Mouse (Mus musculus) heart, embryonic 12.5 days (tissue): ENCODE data around the gene Gpr89. TPM values are rescaled to one million over a fixed set of nuclear protein-coding genes. Genes with fewer than 3 reads are reported as not detected.
A peak's percentile ranks its signal among the peaks of the same experiment; 100 is the strongest.

Experiments used
- ATAC-seq: fragments of 200-750 bp; cut with Nextera tagmentation; 2 replicates; pipeline ENCODE4 v1.8.0; 2017; ENCODE audit warnings: moderate TSS enrichment, moderate library complexity; ENCODE audit not compliant: insufficient number of reproducible peaks, low FRiP score
- H3K27ac ChIP-seq: fragments of 300-500 bp; sonication (generic); 2 replicates; pipeline ENCODE4 v1.5.1; 2016; ENCODE audit warnings: mild to moderate bottlenecking, moderate library complexity; ENCODE audit not compliant: poor library complexity, severe bottlenecking
- H3K27me3 ChIP-seq: fragments of 300-500 bp; sonication (generic); replicated peaks from 2 replicates; pipeline ENCODE4 v1.6.1; 2016; ENCODE audit warnings: mild to moderate bottlenecking, moderate library complexity
- H3K36me3 ChIP-seq: fragments of 300-500 bp; sonication (generic); 2 replicates; pipeline ENCODE4 v1.6.1; 2016; ENCODE audit warnings: mild to moderate bottlenecking, moderate library complexity
- H3K4me1 ChIP-seq: fragments of 300-500 bp; sonication (generic); replicated peaks from 2 replicates; pipeline ENCODE4 v1.6.1; 2016; ENCODE audit warnings: mild to moderate bottlenecking
- H3K4me2 ChIP-seq: fragments of 300-500 bp; sonication (generic); 2 replicates; pipeline ENCODE4 v1.6.1; 2016; ENCODE audit warnings: mild to moderate bottlenecking, moderate library complexity
- H3K4me3 ChIP-seq: fragments of 300-500 bp; sonication (generic); 2 replicates; pipeline ENCODE4 v1.5.1; 2016; ENCODE audit warnings: mild to moderate bottlenecking
- H3K9ac ChIP-seq: fragments of 300-500 bp; sonication (generic); 2 replicates; pipeline ENCODE4 v1.6.1; 2016; ENCODE audit warnings: mild to moderate bottlenecking, moderate library complexity
- H3K9me3 ChIP-seq: fragments of 300-500 bp; sonication (generic); replicated peaks from 2 replicates; pipeline ENCODE4 v1.6.1; 2016; ENCODE audit warnings: mild to moderate bottlenecking, moderate library complexity
- WGBS: fragments of 180-500 bp; shearing (Covaris S2); methylation state at CpG from one replicate; pipeline ENCODE4 v1.1.7; 2016; 5-methylcytosine and 5-hydroxymethylcytosine counted together
- polyA plus RNA-seq: library from polyadenylated mRNA; unstranded; fragments of >200 nt; fragmentation: Nextera tagmentation; extraction: Ambion mirVana; gene quantifications from 2 replicates; pipeline ENCODE4 v1.2.1, GENCODE M21; 2016

The Gpr89 gene
- polyA plus RNA-seq, 1 experiment from 2014 or later = 27.6 TPM

DNA sequence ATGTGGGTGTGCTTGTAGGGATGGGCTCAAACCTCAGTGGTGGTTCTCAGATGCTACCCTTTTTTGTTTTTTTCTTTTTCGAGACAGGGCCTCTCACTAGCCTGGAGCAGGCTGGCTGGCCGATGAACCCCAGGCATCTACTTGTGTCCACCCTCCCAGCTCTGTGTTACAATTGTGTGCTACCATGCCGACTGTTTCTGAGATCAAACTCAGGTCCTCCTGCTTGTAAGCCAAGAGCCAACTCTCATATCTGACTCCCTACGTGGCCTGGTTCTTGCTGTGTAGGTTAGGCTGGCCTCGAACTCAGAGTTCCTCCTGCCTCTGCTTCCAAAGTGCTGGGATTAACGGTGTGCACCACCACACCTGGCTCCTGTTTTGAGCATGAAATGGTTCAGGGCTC, 60.0 kb downstream of the Gpr89 start:
- Histone ChIP-seq H3K27me3 (no peaks in the 10 kb centered on the region), H3K27ac (no peak overlapping the region)
- WGBS = 94% methylated on average over 6 of the region's 6 CpGs

DNA sequence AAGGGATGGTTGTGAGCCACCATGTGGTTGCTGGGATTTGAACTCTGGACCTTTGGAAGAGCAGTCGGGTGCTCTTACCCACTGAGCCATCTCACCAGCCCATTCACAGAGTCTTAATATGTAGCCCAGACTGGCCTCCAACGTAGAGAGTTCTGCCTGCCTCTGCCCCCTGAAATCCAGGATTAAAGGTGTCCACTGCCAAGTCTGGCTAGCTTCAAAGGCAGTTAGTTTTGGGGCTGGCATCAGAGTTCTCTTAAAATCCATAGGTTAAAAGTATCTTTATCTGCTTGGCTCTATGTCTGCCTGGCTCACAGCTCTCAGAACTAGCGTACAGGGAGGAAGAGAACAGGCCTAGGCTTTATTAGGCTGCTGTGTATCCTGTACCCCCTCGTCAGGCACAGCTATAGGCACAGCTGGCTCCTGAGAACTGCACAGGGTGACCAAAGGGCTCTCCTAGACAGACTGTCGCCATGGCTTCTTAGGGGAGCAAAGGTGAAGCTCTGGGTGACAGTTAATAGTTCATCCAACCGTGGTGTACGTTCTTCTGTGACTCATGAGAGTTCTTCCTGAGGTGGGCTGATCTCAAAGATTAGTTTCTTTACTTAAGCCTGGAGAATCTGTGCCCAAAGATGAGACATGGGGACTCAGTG, 66.0 kb downstream of the Gpr89 start:
- H3K27me3 ChIP-seq = no peaks in the 10 kb centered on the region
- H3K4me2 ChIP-seq = no peak overlapping the region
- H3K27ac ChIP-seq = no peak overlapping the region
- no peaks in the 10 kb centered on the region for H3K4me1 ChIP-seq
- no peaks in the 10 kb centered on the region for H3K36me3 ChIP-seq
- H3K9me3 ChIP-seq = no peaks in the 10 kb centered on the region
- H3K4me3 ChIP-seq = no peak overlapping the region
- H3K9ac ChIP-seq = no peak overlapping the region
- ATAC-seq = no peak
- WGBS = 82% methylated on average over 7 of the region's 7 CpGs

More for the DNA sequence above, 60.0 kb downstream of the Gpr89 start:
- Histone ChIP-seq H3K9me3 (no peaks in the 10 kb centered on the region), H3K36me3 (no peaks in the 10 kb centered on the region), H3K4me3 (no peak overlapping the region), H3K4me1 (peaks cover 11% of the 10 kb centered on the region), H3K4me2 (no peak overlapping the region), H3K9ac (no peak overlapping the region)
- ATAC-seq = no peak

DNA sequence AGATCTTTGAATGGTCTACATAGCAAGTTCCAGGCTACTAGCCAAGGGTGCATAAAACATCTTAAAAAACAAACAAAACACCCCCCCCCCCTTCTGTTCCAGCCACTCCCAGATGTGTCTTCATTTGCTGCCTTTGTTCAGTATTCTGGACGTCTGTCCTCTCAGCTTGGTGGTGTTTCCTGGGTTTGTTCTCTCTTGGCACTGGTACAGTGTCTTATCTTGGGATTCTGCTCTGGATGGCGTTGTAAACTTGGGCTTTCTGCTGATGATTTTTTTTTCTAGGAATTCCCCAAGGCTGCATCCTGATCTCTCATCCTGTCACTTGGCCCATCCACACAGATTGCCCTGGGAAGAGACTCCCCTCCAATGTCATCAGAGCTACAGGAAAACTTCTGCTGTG, 68.7 kb downstream of the Gpr89 start:
- Histone ChIP-seq H3K4me1 (no peaks in the 10 kb centered on the region), H3K9ac (no peak overlapping the region), H3K27me3 (no peaks in the 10 kb centered on the region; the same call in 1 of the 2 replicates), H3K4me2 (no peak overlapping the region), H3K36me3 (no peaks in the 10 kb centered on the region), H3K9me3 (no peaks in the 10 kb centered on the region), H3K27ac (no peak overlapping the region), H3K4me3 (no peak overlapping the region)
- no peak for ATAC-seq
- WGBS = 34% methylated on average over 2 of the region's 2 CpGs

DNA sequence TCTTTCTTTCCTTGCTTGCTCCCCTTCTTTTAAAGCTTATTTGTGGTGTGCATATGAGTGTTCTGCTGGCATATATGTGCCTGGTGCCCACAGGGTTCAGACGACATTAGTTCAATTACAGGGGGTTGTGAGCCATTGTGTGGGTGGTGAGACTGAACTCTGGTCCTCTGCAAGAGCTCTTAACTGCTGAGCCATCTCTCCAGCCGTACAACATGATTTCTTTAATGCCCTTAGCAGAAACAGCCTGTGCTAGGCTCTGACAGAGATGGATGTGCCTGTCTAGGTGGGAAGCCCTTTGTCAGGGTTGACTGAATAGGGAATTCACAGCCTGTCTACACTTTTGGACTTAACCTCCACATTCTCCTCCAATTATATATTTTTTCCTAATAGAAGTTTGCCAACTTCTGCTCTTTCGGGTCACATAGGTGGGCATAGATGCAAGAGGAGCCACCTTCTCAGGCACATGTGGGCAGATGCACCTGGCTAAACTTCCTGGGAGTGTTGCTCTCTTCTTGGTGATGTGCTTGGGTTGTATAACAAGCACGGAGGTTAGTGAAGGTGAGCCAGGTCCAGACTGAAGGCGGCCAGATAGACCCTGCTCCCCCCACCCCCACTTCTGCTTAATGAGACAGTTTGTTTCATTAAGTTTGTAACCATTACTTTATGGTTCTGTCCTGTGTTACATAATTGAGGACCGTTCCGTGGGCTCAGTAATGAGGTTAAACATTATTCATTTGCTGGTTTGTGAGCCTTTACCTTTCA, 70.4 kb downstream of the Gpr89 start:
- Histone ChIP-seq H3K4me3 (no peak overlapping the region), H3K27ac (no peak overlapping the region), H3K36me3 (no peaks in the 10 kb centered on the region), H3K9ac (no peak overlapping the region), H3K27me3 (no peaks in the 10 kb centered on the region; the same call in 1 of the 2 replicates), H3K9me3 (no peaks in the 10 kb centered on the region), H3K4me2 (no peak overlapping the region), H3K4me1 (no peaks in the 10 kb centered on the region)
- 70% methylated on average over 7 of the region's 7 CpGs for WGBS
- ATAC-seq = no peak

DNA sequence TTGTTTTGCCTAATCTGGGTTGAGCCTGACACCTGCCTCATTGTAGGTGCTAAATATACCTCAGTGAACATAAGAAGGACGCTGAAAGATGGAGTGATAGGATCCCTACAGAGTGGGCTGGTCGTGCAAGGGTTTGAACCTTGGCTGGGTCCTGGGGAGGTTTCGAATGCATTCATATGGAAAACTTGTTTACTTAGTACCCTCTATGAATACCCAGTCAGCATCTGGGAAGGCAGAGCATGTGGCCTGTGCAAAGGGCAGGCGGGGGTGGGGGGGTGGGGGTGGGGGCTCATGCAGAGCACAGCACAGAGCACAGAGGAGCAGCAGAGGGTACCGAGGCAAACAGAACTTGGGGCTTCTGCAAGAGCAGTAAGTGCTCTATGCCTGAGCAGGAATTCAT, 72.2 kb downstream of the Gpr89 start:
- 37% methylated on average over 5 of the region's 5 CpGs for WGBS
- Histone ChIP-seq H3K4me1 (peaks cover 5% of the 10 kb centered on the region), H3K4me3 (no peak overlapping the region), H3K9ac (no peak overlapping the region), H3K27ac (no peak overlapping the region), H3K36me3 (no peaks in the 10 kb centered on the region), H3K9me3 (no peaks in the 10 kb centered on the region), H3K4me2 (no peak overlapping the region), H3K27me3 (peaks cover 8% of the 10 kb centered on the region; the same call in 1 of the 2 replicates)
- no peak for ATAC-seq

DNA sequence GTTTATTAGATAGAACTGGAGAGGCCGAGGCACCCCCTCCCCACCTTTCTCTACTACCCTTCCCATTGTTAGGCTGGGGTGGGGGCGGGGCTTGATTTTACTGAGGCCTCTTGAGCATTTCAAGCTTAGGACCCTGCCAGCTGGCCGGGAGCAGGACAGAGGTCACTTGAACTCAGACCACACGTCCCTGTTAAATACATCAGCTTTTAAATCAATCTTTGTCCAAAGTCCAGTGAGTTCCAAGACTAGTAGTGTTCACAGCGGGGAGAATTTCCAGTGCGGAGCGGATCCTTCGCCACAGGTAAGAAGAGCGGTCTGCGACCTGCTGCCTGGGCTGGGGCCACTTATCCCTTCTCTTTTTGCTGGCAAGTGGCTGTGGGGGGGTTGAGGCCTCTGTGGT, 75.3 kb downstream of the Gpr89 start:
- Histone ChIP-seq H3K4me2 (no peak overlapping the region), H3K9ac (no peak overlapping the region), H3K27ac (no peak overlapping the region), H3K27me3 (peaks cover 8% of the 10 kb centered on the region; the same call in 1 of the 2 replicates), H3K9me3 (0 out of 2 replicates have a peak, but pooled peaks cover 4% of the 10 kb centered on the region), H3K4me3 (no peak overlapping the region), H3K36me3 (no peaks in the 10 kb centered on the region), H3K4me1 (peaks cover 5% of the 10 kb centered on the region)
- WGBS = 80% methylated on average over 10 of the region's 10 CpGs
- ATAC-seq = no peak

DNA sequence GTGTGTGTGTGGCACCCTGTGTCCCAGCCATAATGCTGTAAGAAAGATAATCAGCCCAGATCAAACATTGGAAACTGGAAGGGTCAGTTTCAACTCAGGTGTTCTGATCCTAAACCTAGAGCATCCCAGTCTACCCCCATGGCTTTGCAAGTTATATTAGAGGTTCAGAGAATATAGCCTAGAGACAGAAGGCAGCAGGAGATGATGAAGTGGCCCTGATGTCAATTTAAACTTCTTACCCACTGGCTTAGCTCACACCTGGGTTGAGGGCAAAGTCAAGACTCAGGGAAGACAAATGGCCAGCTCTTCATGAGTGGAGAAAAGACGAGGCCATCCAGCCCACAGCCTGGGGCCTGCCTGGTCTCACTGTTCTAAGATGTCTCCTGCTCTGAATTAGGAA, 76.2 kb downstream of the Gpr89 start, which contains the start of the genes Pdzk1 and Cd160:
Gene Pdzk1 (plus strand): TSS at position 301 of the 400 bp plus-strand sequence.
Gene Cd160 (minus strand): TSS at position 368 of the 400 bp plus-strand sequence.
- Histone ChIP-seq H3K27me3 (peaks cover 8% of the 10 kb centered on the region; the same call in 1 of the 2 replicates), H3K27ac (no peak within 1 kb of the TSS), H3K36me3 (no peaks in the 10 kb centered on the region), H3K4me3 (no peak within 1 kb of the TSS), H3K9ac (no peak within 1 kb of the TSS), H3K4me1 (peaks cover 5% of the 10 kb centered on the region), H3K4me2 (peak within 1 kb of the TSS; percentile 30), H3K9me3 (0 out of 2 replicates have a peak, but pooled peaks cover 4% of the 10 kb centered on the region)
- no peak for ATAC-seq
- 71% methylated on average over 1 of the region's 1 CpGs for WGBS

DNA sequence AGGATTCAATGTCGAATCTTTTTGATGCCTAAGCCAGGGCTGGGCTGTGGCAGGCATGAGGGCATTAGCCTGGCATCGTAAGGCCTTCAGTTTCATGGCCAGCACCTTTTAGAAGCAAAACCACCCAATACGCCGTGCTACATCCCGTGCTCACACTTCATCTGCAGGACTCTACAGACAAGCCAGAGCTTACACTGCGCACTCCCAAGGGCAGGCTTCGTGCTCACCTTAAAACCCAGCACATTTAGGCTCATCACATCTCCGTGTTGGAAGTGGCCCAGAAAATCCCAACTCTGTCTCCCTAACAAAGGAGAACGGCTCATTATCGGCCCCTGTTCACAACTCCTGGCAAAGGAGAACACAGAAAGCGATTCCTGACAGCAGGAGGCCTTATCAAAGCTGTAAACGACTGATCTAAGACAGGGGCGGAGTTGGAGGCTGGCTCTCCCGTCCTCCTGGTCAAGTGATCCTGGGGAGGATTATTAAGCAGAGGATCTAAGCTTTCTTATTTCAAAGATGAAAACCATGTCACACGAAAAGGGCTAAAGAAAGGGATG, 76.8 kb downstream of the Gpr89 start:
- no peak overlapping the region for H3K27ac ChIP-seq
- 24% methylated on average over 15 of the region's 15 CpGs for WGBS
- peaks cover 8% of the 10 kb centered on the region; the same call in 1 of the 2 replicates for H3K27me3 ChIP-seq
- 0 out of 2 replicates have a peak, but pooled peaks cover 4% of the 10 kb centered on the region for H3K9me3 ChIP-seq
- H3K4me3 ChIP-seq = no peak overlapping the region
- peak overlapping the region; percentile 30 for H3K4me2 ChIP-seq
- ATAC-seq = no peak
- H3K9ac ChIP-seq = no peak overlapping the region
- H3K36me3 ChIP-seq = no peaks in the 10 kb centered on the region
- H3K4me1 ChIP-seq = peaks cover 5% of the 10 kb centered on the region

DNA sequence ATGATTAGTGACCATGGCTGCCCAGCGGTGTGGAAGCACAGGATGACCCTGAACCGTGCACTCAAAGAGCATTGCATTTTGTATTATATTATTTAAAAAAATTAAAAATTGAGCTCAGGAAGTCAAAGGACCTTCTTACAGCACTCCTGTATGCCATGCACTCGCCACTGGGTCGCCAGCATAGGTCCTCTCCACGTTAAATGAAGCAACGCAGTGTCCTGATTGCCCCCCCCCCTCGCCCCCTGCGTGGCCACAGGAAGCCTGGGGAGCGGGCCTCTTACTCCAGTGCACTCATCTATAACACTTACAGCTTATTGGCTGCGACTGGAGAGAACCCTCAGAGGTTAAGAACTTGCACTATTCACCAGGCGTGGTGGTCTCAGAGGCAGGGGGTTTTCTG, 79.9 kb downstream of the Gpr89 start:
- WGBS = 38% methylated on average over 11 of the region's 11 CpGs
- H3K9me3 ChIP-seq = 0 out of 2 replicates have a peak, but pooled peaks cover 4% of the 10 kb centered on the region
- H3K9ac ChIP-seq = no peak overlapping the region
- 0 out of 2 replicates have a peak, but pooled peaks cover 8% of the 10 kb centered on the region for H3K27me3 ChIP-seq
- no peaks in the 10 kb centered on the region for H3K36me3 ChIP-seq
- H3K4me3 ChIP-seq = no peak overlapping the region
- H3K4me2 ChIP-seq = no peak overlapping the region
- no peak overlapping the region for H3K27ac ChIP-seq
- peaks cover 5% of the 10 kb centered on the region for H3K4me1 ChIP-seq
- ATAC-seq = no peak

DNA sequence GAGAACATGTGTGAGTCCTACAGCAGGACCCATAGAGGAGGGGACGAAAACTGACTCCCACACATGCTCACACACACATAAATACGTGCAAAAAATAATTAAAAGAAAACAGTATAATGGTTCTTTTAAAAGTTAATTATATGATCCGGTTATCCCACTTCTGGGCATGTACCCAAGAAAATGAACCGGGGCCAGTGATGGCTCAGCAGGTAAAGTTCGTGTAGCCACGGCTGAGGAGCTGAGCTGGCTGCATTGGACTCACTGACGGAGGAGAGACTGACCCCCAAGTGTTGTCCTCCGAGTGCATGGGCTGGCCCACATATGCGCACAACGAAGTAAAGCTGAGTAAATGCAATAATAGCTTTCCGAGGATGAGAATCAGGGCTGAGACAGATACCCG, 80.5 kb downstream of the Gpr89 start:
- Histone ChIP-seq H3K9me3 (0 out of 2 replicates have a peak, but pooled peaks cover 4% of the 10 kb centered on the region), H3K9ac (no peak overlapping the region), H3K36me3 (no peaks in the 10 kb centered on the region), H3K27ac (no peak overlapping the region), H3K4me1 (peaks cover 5% of the 10 kb centered on the region), H3K4me2 (no peak overlapping the region), H3K27me3 (0 out of 2 replicates have a peak, but pooled peaks cover 8% of the 10 kb centered on the region), H3K4me3 (no peak overlapping the region)
- WGBS = 87% methylated on average over 12 of the region's 12 CpGs
- no peak for ATAC-seq

DNA sequence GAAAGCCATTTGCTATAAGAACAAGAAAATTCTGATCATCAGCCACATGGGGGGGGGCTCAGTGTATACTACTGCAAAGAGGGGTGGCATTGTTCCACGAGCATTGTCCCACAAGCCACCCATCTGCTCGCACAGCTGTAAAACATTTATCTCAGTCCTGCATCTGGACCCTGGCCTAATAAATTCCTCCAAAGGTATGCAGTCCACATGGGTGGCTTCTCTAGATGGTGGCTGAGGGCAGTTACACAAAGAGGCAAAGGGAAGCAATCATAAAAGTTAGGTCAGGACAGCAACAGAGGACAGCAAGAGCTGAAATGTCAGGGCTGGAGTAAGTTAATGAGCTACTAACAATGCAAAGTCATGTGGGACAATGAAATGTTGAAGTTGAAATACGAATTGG, 81.4 kb downstream of the Gpr89 start:
- WGBS = 76% methylated on average over 3 of the region's 3 CpGs
- Histone ChIP-seq H3K9me3 (0 out of 2 replicates have a peak, but pooled peaks cover 4% of the 10 kb centered on the region), H3K27ac (no peak overlapping the region), H3K27me3 (no peaks in the 10 kb centered on the region), H3K4me2 (no peak overlapping the region), H3K4me3 (no peak overlapping the region), H3K9ac (no peak overlapping the region), H3K4me1 (peaks cover 5% of the 10 kb centered on the region), H3K36me3 (no peaks in the 10 kb centered on the region)
- ATAC-seq = no peak
